Mouse (Mus musculus) CH12.LX (cell line): Measurements from ENCODE around the gene Sult2a8.

Source experiments
- CHD1 ChIP-seq: IDR thresholded peaks from 2 replicates; pipeline ENCODE4 v1.6.1; 2012; ENCODE audit warnings: low read depth, low read length, improper control_type of control experiment, inconsistent platforms
- CTCF ChIP-seq, 2 experiments: IDR thresholded peaks in 1 of 2; conservative IDR thresholded peaks in 1 of 2; 2 replicates each; pipeline ENCODE4 v1.5.1; 2011 to 2012; ENCODE audit warnings: low read depth in 2 of 2, low read length in 2 of 2, improper control_type of control experiment in 1 of 2, inconsistent platforms in 1 of 2, mild to moderate bottlenecking in 1 of 2, moderate library complexity in 1 of 2
- EP300 ChIP-seq: IDR thresholded peaks from 2 replicates; pipeline ENCODE4 v1.6.1; 2011; ENCODE audit warnings: low read length, improper control_type of control experiment
- ETS1 ChIP-seq: conservative IDR thresholded peaks from 2 replicates; pipeline ENCODE4 v1.6.1; 2012; ENCODE audit warnings: low read depth, mild to moderate bottlenecking, inconsistent platforms, low read length, improper control_type of control experiment, moderate library complexity
- JUND ChIP-seq: conservative IDR thresholded peaks from 2 replicates; pipeline ENCODE4 v1.6.1; 2011; ENCODE audit warnings: low read depth, low read length, improper control_type of control experiment
- MAFK ChIP-seq: IDR thresholded peaks from 2 replicates; pipeline ENCODE4 v1.6.1; 2011; ENCODE audit warnings: low read length, improper control_type of control experiment; ENCODE audit not compliant: insufficient replicate concordance
- MAX ChIP-seq: IDR thresholded peaks from 2 replicates; pipeline ENCODE4 v1.6.1; 2011; ENCODE audit warnings: low read length, improper control_type of control experiment
- NELFE ChIP-seq: IDR thresholded peaks from 2 replicates; pipeline ENCODE4 v1.6.1; 2011; ENCODE audit warnings: low read depth, low read length, improper control_type of control experiment
- POLR2A ChIP-seq: IDR thresholded peaks from 2 replicates; pipeline ENCODE4 v1.6.1; 2011; ENCODE audit warnings: low read depth, mild to moderate bottlenecking, improper control_type of control experiment, low read length
- SMC3 ChIP-seq: IDR thresholded peaks from 2 replicates; pipeline ENCODE4 v1.6.1; 2011; ENCODE audit warnings: low read depth, low read length, improper control_type of control experiment
- TBP ChIP-seq: conservative IDR thresholded peaks from 2 replicates; pipeline ENCODE4 v1.6.1; 2011; ENCODE audit warnings: low read depth, low read length, improper control_type of control experiment
- USF1 ChIP-seq: IDR thresholded peaks from 2 replicates; pipeline ENCODE4 v1.6.1; 2014; ENCODE audit warnings: low read depth, mild to moderate bottlenecking, inconsistent platforms, low read length, improper control_type of control experiment
- ZNF384 ChIP-seq: IDR thresholded peaks from 2 replicates; pipeline ENCODE4 v1.6.1; 2012; ENCODE audit warnings: low read depth, low read length, improper control_type of control experiment, inconsistent platforms

GRCm38 (mm10) chr7:14439581-14439980, 7.0 kb downstream of the Sult2a8 start:
- no peak for TF ChIP-seq POLR2A
- TF ChIP-seq MAFK, result no peak
- TF ChIP-seq CTCF (conservative IDR thresholded peaks at IDR 0.05 in 1 of 2, IDR thresholded peaks at IDR 0.05 in 1 of 2; ENCODE audit: low read depth in 2 of 2, low read length in 2 of 2), result no peak
- TF ChIP-seq NELFE, result no peak
- TF ChIP-seq JUND, result no peak
- TF ChIP-seq EP300, result no peak
- TF ChIP-seq CHD1, result no peak
- TF ChIP-seq USF1, result no peak
- no peak for TF ChIP-seq MAX
- no peak for TF ChIP-seq TBP
- no peak for TF ChIP-seq ETS1
- TF ChIP-seq SMC3, result no peak
- TF ChIP-seq ZNF384, result no peak
